Mouse (Mus musculus) cortical plate, adult 2 months (tissue): Measurements from ENCODE around the gene F7.

Experiments used
- CTCF ChIP-seq: fragments of 200-500 bp; IDR thresholded peaks from 2 replicates; pipeline ENCODE4 v1.5.1; 2011; ENCODE audit warnings: mild to moderate bottlenecking, control low read depth, low read length; ENCODE audit not compliant: insufficient read depth; ENCODE audit errors: extremely low read depth
- POLR2A ChIP-seq: fragments of 200-500 bp; IDR thresholded peaks from 2 replicates; pipeline ENCODE4 v1.6.1; 2011; ENCODE audit warnings: mild to moderate bottlenecking, low read length, control low read depth; ENCODE audit not compliant: insufficient read depth; ENCODE audit errors: extremely low read depth

- TF ChIP-seq CTCF (peak; percentile 75), POLR2A (no peak)
These were observed 47.1 kb upstream of the F7 start for GRCm38 (mm10) chr8:12978726-12979125.
